Mouse (Mus musculus) limb, embryonic 12.5 days (tissue): ENCODE measurements at regions not wholly inside any gene's neighbourhood (a gene's known extent, or its start where the extent isn't known, plus 50 kb on each side); places are given as distances from the start of the nearest gene placed in this dataset.
A peak's percentile ranks its signal among the peaks of the same experiment; 100 is the strongest.

ENCODE experiments used
- ATAC-seq: fragments of 200-750 bp; cut with Nextera tagmentation; 2 replicates; pipeline ENCODE4 v1.8.0; 2017; ENCODE audit warnings: low read depth, moderate TSS enrichment; ENCODE audit not compliant: insufficient number of reproducible peaks, insufficient read depth, low FRiP score, low TSS enrichment
- H3K27ac ChIP-seq: fragments of 300-500 bp; sonication (generic); 2 replicates; pipeline ENCODE4 v1.5.1; 2016; ENCODE audit warnings: mild to moderate bottlenecking, moderate library complexity
- H3K27me3 ChIP-seq: fragments of 300-500 bp; sonication (generic); 2 replicates; pipeline ENCODE4 v1.6.1; 2016; ENCODE audit warnings: mild to moderate bottlenecking, moderate library complexity
- H3K36me3 ChIP-seq: fragments of 300-500 bp; sonication (generic); 2 replicates; pipeline ENCODE4 v1.6.1; 2016; ENCODE audit warnings: mild to moderate bottlenecking, moderate library complexity
- H3K4me1 ChIP-seq: fragments of 300-500 bp; sonication (generic); replicated peaks from 2 replicates; pipeline ENCODE4 v1.6.1; 2016
- H3K4me2 ChIP-seq: fragments of 300-500 bp; sonication (generic); 2 replicates; pipeline ENCODE4 v1.6.1; 2016; ENCODE audit warnings: mild to moderate bottlenecking, moderate library complexity
- H3K4me3 ChIP-seq: fragments of 300-500 bp; sonication (generic); replicated peaks from 2 replicates; pipeline ENCODE4 v1.5.1; 2016; ENCODE audit warnings: mild to moderate bottlenecking
- H3K9ac ChIP-seq: fragments of 300-500 bp; sonication (generic); replicated peaks from 2 replicates; pipeline ENCODE4 v1.6.1; 2016; ENCODE audit warnings: mild to moderate bottlenecking, moderate library complexity
- H3K9me3 ChIP-seq: fragments of 300-500 bp; sonication (generic); 2 replicates; pipeline ENCODE4 v1.6.1; 2016; ENCODE audit warnings: mild to moderate bottlenecking, moderate library complexity
- WGBS: fragments of 180-500 bp; shearing (Covaris S2); methylation state at CpG from one replicate; pipeline ENCODE4 v1.1.7; 2016; 5-methylcytosine and 5-hydroxymethylcytosine counted together

GRCm38 (mm10) chr3:101191298-101191986, 81.4 kb upstream of the Ptgfrn start:
- Histone ChIP-seq H3K9ac (no peak overlapping the region), H3K27ac (no peak overlapping the region), H3K4me3 (no peak overlapping the region), H3K9me3 (no peaks in the 10 kb centered on the region), H3K27me3 (no peaks in the 10 kb centered on the region), H3K36me3 (no peaks in the 10 kb centered on the region), H3K4me1 (0 out of 2 replicates have a peak, but pooled peaks cover 9% of the 10 kb centered on the region), H3K4me2 (no peak overlapping the region)
- no peak for ATAC-seq
- WGBS: 83% methylated on average over 7 of the region's 7 CpGs

- Histone ChIP-seq H3K4me3 (no peak overlapping the region), H3K36me3 (no peaks in the 10 kb centered on the region), H3K4me2 (no peak overlapping the region), H3K27ac (no peak overlapping the region), H3K27me3 (no peaks in the 10 kb centered on the region), H3K9ac (no peak overlapping the region), H3K9me3 (peaks cover 15% of the 10 kb centered on the region; the same call in 1 of the 2 replicates), H3K4me1 (no peaks in the 10 kb centered on the region)
- WGBS: 89% methylated on average over 11 of the region's 11 CpGs
- no peak for ATAC-seq
Observed at GRCm38 (mm10) chr3:101181958-101182357, 71.9 kb upstream of the Ptgfrn start.

- peaks cover 6% of the 10 kb centered on the region; the same call in 1 of the 2 replicates for H3K4me1 ChIP-seq
- ATAC-seq: no peak
- H3K27me3 ChIP-seq: no peaks in the 10 kb centered on the region
- WGBS: 88% methylated on average over 6 of the region's 6 CpGs
- H3K36me3 ChIP-seq: no peaks in the 10 kb centered on the region
- no peak overlapping the region for H3K4me3 ChIP-seq
- peaks cover 9% of the 10 kb centered on the region; the same call in 1 of the 2 replicates for H3K9me3 ChIP-seq
- H3K27ac ChIP-seq: no peak overlapping the region
- H3K9ac ChIP-seq: no peak overlapping the region
- no peak overlapping the region for H3K4me2 ChIP-seq
Observed at GRCm38 (mm10) chr3:101173954-101174353, 63.9 kb upstream of the Ptgfrn start.

- H3K9ac ChIP-seq: no peak overlapping the region
- no peak overlapping the region for H3K4me3 ChIP-seq
- no peaks in the 10 kb centered on the region for H3K27me3 ChIP-seq
- H3K9me3 ChIP-seq: no peaks in the 10 kb centered on the region
- peak overlapping the region; percentile 69; the same call in 1 of the 2 replicates for H3K27ac ChIP-seq
- WGBS: 55% methylated on average over 15 of the region's 15 CpGs
- H3K36me3 ChIP-seq: no peaks in the 10 kb centered on the region
- H3K4me2 ChIP-seq: no peak overlapping the region
- no peak; the same call in 1 of the 2 replicates for ATAC-seq
- H3K4me1 ChIP-seq: peaks cover 14% of the 10 kb centered on the region; the same call in 1 of the 2 replicates
Observed at GRCm38 (mm10) chr3:101170037-101171019, 60.2 kb upstream of the Ptgfrn start.

- no peak overlapping the region for H3K9ac ChIP-seq
- no peak overlapping the region for H3K4me3 ChIP-seq
- no peak overlapping the region for H3K4me2 ChIP-seq
- H3K27ac ChIP-seq: no peak overlapping the region
- H3K36me3 ChIP-seq: no peaks in the 10 kb centered on the region
- 91% methylated on average over 1 of the region's 1 CpGs for WGBS
- no peaks in the 10 kb centered on the region for H3K9me3 ChIP-seq
- H3K4me1 ChIP-seq: peaks cover 36% of the 10 kb centered on the region
- no peaks in the 10 kb centered on the region for H3K27me3 ChIP-seq
- ATAC-seq: no peak
Observed at GRCm38 (mm10) chr3:101167026-101167425, 56.9 kb upstream of the Ptgfrn start.

GRCm38 (mm10) chr3:101166580-101166979, 56.5 kb upstream of the Ptgfrn start:
- Histone ChIP-seq H3K9me3 (no peaks in the 10 kb centered on the region), H3K27me3 (no peaks in the 10 kb centered on the region), H3K4me3 (no peak overlapping the region), H3K36me3 (no peaks in the 10 kb centered on the region), H3K9ac (no peak overlapping the region), H3K4me2 (no peak overlapping the region), H3K27ac (no peak overlapping the region), H3K4me1 (peaks cover 41% of the 10 kb centered on the region)
- ATAC-seq: no peak
- 91% methylated on average over 7 of the region's 7 CpGs for WGBS

GRCm38 (mm10) chr3:101165261-101165660, 55.2 kb upstream of the Ptgfrn start:
- Histone ChIP-seq H3K4me1 (peaks cover 53% of the 10 kb centered on the region), H3K27ac (no peak overlapping the region), H3K4me2 (no peak overlapping the region), H3K4me3 (no peak overlapping the region), H3K9me3 (no peaks in the 10 kb centered on the region), H3K9ac (no peak overlapping the region), H3K27me3 (no peaks in the 10 kb centered on the region), H3K36me3 (no peaks in the 10 kb centered on the region)
- 54% methylated on average over 6 of the region's 6 CpGs for WGBS
- no peak for ATAC-seq

GRCm38 (mm10) chr3:101164771-101165170, 54.7 kb upstream of the Ptgfrn start:
- no peak overlapping the region for H3K4me2 ChIP-seq
- peaks cover 51% of the 10 kb centered on the region for H3K4me1 ChIP-seq
- no peak for ATAC-seq
- no peak overlapping the region for H3K9ac ChIP-seq
- H3K9me3 ChIP-seq: no peaks in the 10 kb centered on the region
- 83% methylated on average over 5 of the region's 5 CpGs for WGBS
- H3K4me3 ChIP-seq: no peak overlapping the region
- H3K27me3 ChIP-seq: no peaks in the 10 kb centered on the region
- H3K27ac ChIP-seq: no peak overlapping the region
- H3K36me3 ChIP-seq: no peaks in the 10 kb centered on the region

GRCm38 (mm10) chr3:101163991-101164434, 53.9 kb upstream of the Ptgfrn start:
- Histone ChIP-seq H3K27me3 (no peaks in the 10 kb centered on the region), H3K9ac (no peak overlapping the region), H3K4me1 (peaks cover 51% of the 10 kb centered on the region), H3K27ac (no peak overlapping the region), H3K4me3 (no peak overlapping the region), H3K9me3 (no peaks in the 10 kb centered on the region), H3K36me3 (no peaks in the 10 kb centered on the region), H3K4me2 (no peak overlapping the region)
- WGBS: 75% methylated on average over 4 of the region's 4 CpGs
- ATAC-seq: no peak

- WGBS: 34% methylated on average over 16 of the region's 16 CpGs
- H3K36me3 ChIP-seq: no peaks in the 10 kb centered on the region
Observed at GRCm38 (mm10) chr3:101163160-101163990, 53.3 kb upstream of the Ptgfrn start.

More at GRCm38 (mm10) chr3:101163160-101163990, 53.3 kb upstream of the Ptgfrn start:
- H3K27ac ChIP-seq: peak overlapping the region; percentile 36; the same call in 1 of the 2 replicates
- no peak overlapping the region for H3K4me3 ChIP-seq
- peaks cover 51% of the 10 kb centered on the region for H3K4me1 ChIP-seq
- H3K9me3 ChIP-seq: no peaks in the 10 kb centered on the region
- H3K9ac ChIP-seq: no peak overlapping the region
- no peak for ATAC-seq
- peak overlapping the region; percentile 39; the same call in 1 of the 2 replicates for H3K4me2 ChIP-seq
- no peaks in the 10 kb centered on the region for H3K27me3 ChIP-seq
